Mouse (Mus musculus) yolk sac, embryonic 10.5 days (tissue): Measurements from ENCODE around the gene Serpinb8.

Experiments used
- DNase-seq: peaks from one replicate; pipeline ENCODE4 v3.0.0-alpha.2; 2017; ENCODE audit warnings: low spot score

Serpinb8 gene

GRCm38 (mm10) chr1:107589691-107590470 is at the start of gene Serpinb8:
Gene Serpinb8, plus strand, starts transcription at chr1:107590006.
- no peak for DNase-seq

- DNase-seq = no peak
Measured at GRCm38 (mm10) chr1:107559494-107559893, 30.3 kb upstream of the Serpinb8 start.

- DNase-seq = no peak
Measured at GRCm38 (mm10) chr1:107562110-107562509, 27.7 kb upstream of the Serpinb8 start.

GRCm38 (mm10) chr1:107565644-107566043 is 24.2 kb upstream of the Serpinb8 start:
- DNase-seq = no peak

GRCm38 (mm10) chr1:107576094-107576493 is 13.7 kb upstream of the Serpinb8 start:
- DNase-seq = no peak

- no peak for DNase-seq
Measured at GRCm38 (mm10) chr1:107577514-107577913, 12.3 kb upstream of the Serpinb8 start.

GRCm38 (mm10) chr1:107581220-107581619 is 8.6 kb upstream of the Serpinb8 start:
- no peak for DNase-seq

GRCm38 (mm10) chr1:107582900-107583299 is 6.9 kb upstream of the Serpinb8 start:
- DNase-seq = no peak

GRCm38 (mm10) chr1:107583958-107584376 is 5.8 kb upstream of the Serpinb8 start:
- no peak for DNase-seq

- DNase-seq = no peak
Measured at GRCm38 (mm10) chr1:107584932-107585331, 4.9 kb upstream of the Serpinb8 start.

- no peak for DNase-seq
Measured at GRCm38 (mm10) chr1:107586196-107586595, 3.6 kb upstream of the Serpinb8 start.

- DNase-seq = no peak
Measured at GRCm38 (mm10) chr1:107588206-107588605, 1.6 kb upstream of the Serpinb8 start.

GRCm38 (mm10) chr1:107588642-107589041 is 1.2 kb upstream of the Serpinb8 start:
- no peak for DNase-seq

GRCm38 (mm10) chr1:107592644-107593043 is 2.8 kb downstream of the Serpinb8 start:
- no peak for DNase-seq

- DNase-seq = no peak
Measured at GRCm38 (mm10) chr1:107593469-107593868, 3.7 kb downstream of the Serpinb8 start.

GRCm38 (mm10) chr1:107596874-107597273 is 7.1 kb downstream of the Serpinb8 start:
- no peak for DNase-seq

- DNase-seq = no peak
Measured at GRCm38 (mm10) chr1:107598476-107598875, 8.7 kb downstream of the Serpinb8 start.

GRCm38 (mm10) chr1:107608942-107609341 is 19.1 kb downstream of the Serpinb8 start:
- no peak for DNase-seq

- DNase-seq = no peak
Measured at GRCm38 (mm10) chr1:107614087-107614486, 24.3 kb downstream of the Serpinb8 start.

- DNase-seq = no peak
Measured at GRCm38 (mm10) chr1:107622017-107622416, 32.2 kb downstream of the Serpinb8 start.

- no peak for DNase-seq
Measured at GRCm38 (mm10) chr1:107635936-107636335, 46.1 kb downstream of the Serpinb8 start.

GRCm38 (mm10) chr1:107638056-107638455 is 48.2 kb downstream of the Serpinb8 start:
- DNase-seq = no peak

GRCm38 (mm10) chr1:107638459-107638858 is 48.7 kb downstream of the Serpinb8 start:
- no peak for DNase-seq
